15 mouse cellular contexts compared by ENCODE assay signal in genomic region chr8:118380058-118380457, GRCm38 (mm10).
A peak's percentile ranks its signal among the peaks of the same experiment; 100 is the strongest.
DNase-seq lines count a peak whose midpoint lies in the region; ATAC-seq and TF ChIP-seq lines count a peak whose summit lies in the region.
"Had no signal": no experiment of that assay in that cellular context is flagged by ENCODE, and none has a peak within 500 bp of the region (broad histone marks: within the 10 kb centered on the region; RNA-seq: fewer than 3 reads in every experiment).

No protein-coding gene starts in this region.

- ATAC-seq in limb, embryonic 14.5 days (ENCODE audit: low FRiP score, low read depth) = peak; percentile 15; the same call in 1 of the 2 replicates
- no peak; the same call in none of the 2 replicates for ATAC-seq in forebrain, embryonic 15.5 days (replicated peaks)
- ATAC-seq in hindbrain, embryonic 13.5 days (ENCODE audit: low FRiP score) = 0 out of 2 replicates have a peak, but pooled peaks have one; percentile 50
- ATAC-seq in neural tube, embryonic 12.5 days (ENCODE audit: low FRiP score, low read depth) = no peak; the same call in 1 of the 2 replicates

- DNase-seq in limb, embryonic 14.5 days (ENCODE audit: low spot score) = no peak
- DNase-seq in limb, embryonic 10.5 days (ENCODE audit: low spot score) = no peak
- no peak for DNase-seq in urinary bladder, adult 18-20 months (ENCODE audit: low spot score in 2 of 2)
- DNase-seq in left cerebral cortex, adult 2 months (ENCODE audit: extremely low spot score in 1 of 2, low spot score in 2 of 2) = no peak
- DNase-seq: adrenal gland, adult 8-10 months; cerebellum, postnatal 36 days; lung, adult 18-20 months had no signal

- no peaks in the 10 kb centered on the region for H3K27me3 ChIP-seq in limb, embryonic 14.5 days (ENCODE audit: control insufficient read depth, insufficient read depth, low read length)
- no peaks in the 10 kb centered on the region for H3K27me3 ChIP-seq in limb, embryonic 10.5 days (ENCODE audit: low read depth, poor library complexity, severe bottlenecking)
- H3K27me3 ChIP-seq in forebrain, embryonic 15.5 days = no peaks in the 10 kb centered on the region
- no peaks in the 10 kb centered on the region for H3K27me3 ChIP-seq in hindbrain, embryonic 13.5 days
- H3K27me3 ChIP-seq in neural tube, embryonic 12.5 days (replicated peaks) = no peaks in the 10 kb centered on the region
- H3K27me3 ChIP-seq: embryonic facial prominence, embryonic 13.5 days; Patski had no signal

- no peak overlapping the region for H3K4me3 ChIP-seq in limb, embryonic 14.5 days (replicated peaks; ENCODE audit: low read length)
- H3K4me3 ChIP-seq in limb, embryonic 10.5 days = no peak overlapping the region
- H3K4me3 ChIP-seq in forebrain, embryonic 15.5 days = no peak overlapping the region
- no peak overlapping the region for H3K4me3 ChIP-seq in hindbrain, embryonic 13.5 days
- H3K4me3 ChIP-seq in neural tube, embryonic 12.5 days = no peak overlapping the region
- no peak overlapping the region for H3K4me3 ChIP-seq in left cerebral cortex, adult 2 months
- H3K4me3 ChIP-seq: embryonic facial prominence, embryonic 13.5 days; limb, embryonic 12.5 days; myocyte had no signal

- intact Hi-C loops in left cerebral cortex, adult 2 months (cut with DNase I) = no loop called here

- H3K9me3 ChIP-seq in limb, embryonic 14.5 days (ENCODE audit: control insufficient read depth, low read length) = no peaks in the 10 kb centered on the region
- no peaks in the 10 kb centered on the region for H3K9me3 ChIP-seq in limb, embryonic 10.5 days (replicated peaks)
- no peaks in the 10 kb centered on the region for H3K9me3 ChIP-seq in forebrain, embryonic 15.5 days
- H3K9me3 ChIP-seq in hindbrain, embryonic 13.5 days = no peaks in the 10 kb centered on the region
- no peaks in the 10 kb centered on the region for H3K9me3 ChIP-seq in neural tube, embryonic 12.5 days
- H3K9me3 ChIP-seq: embryonic facial prominence, embryonic 13.5 days; limb, embryonic 12.5 days had no signal

- no peak for TF ChIP-seq POLR2A in limb, embryonic 14.5 days (IDR thresholded peaks at IDR 0.05; ENCODE audit: borderline replicate concordance, extremely low read depth, insufficient read depth, insufficient read length)

- no peak overlapping the region for H3K9ac ChIP-seq in limb, embryonic 14.5 days (ENCODE audit: low read depth, low read length, severe bottlenecking)
- no peak overlapping the region for H3K9ac ChIP-seq in forebrain, embryonic 15.5 days (replicated peaks)
- H3K9ac ChIP-seq in hindbrain, embryonic 13.5 days = no peak overlapping the region
- no peak overlapping the region for H3K9ac ChIP-seq in neural tube, embryonic 12.5 days
- H3K9ac ChIP-seq: embryonic facial prominence, embryonic 13.5 days; limb, embryonic 12.5 days had no signal

- H3K27ac ChIP-seq in limb, embryonic 14.5 days (replicated peaks; ENCODE audit: low read depth, low read length) = no peak overlapping the region
- no peak overlapping the region for H3K27ac ChIP-seq in limb, embryonic 10.5 days
- H3K27ac ChIP-seq in forebrain, embryonic 15.5 days (replicated peaks) = peak overlapping the region; percentile 60
- H3K27ac ChIP-seq in hindbrain, embryonic 13.5 days = peak overlapping the region; percentile 73
- 0 out of 2 replicates have a peak overlapping the region, but pooled peaks have one; percentile 20 for H3K27ac ChIP-seq in neural tube, embryonic 12.5 days
- H3K27ac ChIP-seq in left cerebral cortex, adult 2 months = no peak overlapping the region
- H3K27ac ChIP-seq: embryonic facial prominence, embryonic 13.5 days; limb, embryonic 12.5 days; macrophage had no signal

- H3K4me2 ChIP-seq in limb, embryonic 14.5 days (replicated peaks; ENCODE audit: low read depth, low read length, severe bottlenecking) = no peak overlapping the region
- H3K4me2 ChIP-seq in forebrain, embryonic 15.5 days (replicated peaks) = no peak overlapping the region
- H3K4me2 ChIP-seq in hindbrain, embryonic 13.5 days = no peak overlapping the region
- H3K4me2 ChIP-seq in neural tube, embryonic 12.5 days (replicated peaks) = no peak overlapping the region
- H3K4me2 ChIP-seq: embryonic facial prominence, embryonic 13.5 days; limb, embryonic 12.5 days had no signal

- WGBS in limb, embryonic 14.5 days = 74% methylated on average over 8 of the region's 8 CpGs
- 89% methylated on average over 8 of the region's 8 CpGs for WGBS in limb, embryonic 10.5 days
- WGBS in forebrain, embryonic 15.5 days = 43% methylated on average over 8 of the region's 8 CpGs
- 61% methylated on average over 8 of the region's 8 CpGs for WGBS in hindbrain, embryonic 13.5 days
- WGBS in neural tube, embryonic 12.5 days = 67% methylated on average over 8 of the region's 8 CpGs

- peaks cover 9% of the 10 kb centered on the region for H3K4me1 ChIP-seq in limb, embryonic 14.5 days (ENCODE audit: control insufficient read depth, insufficient read depth, low read length)
- H3K4me1 ChIP-seq in limb, embryonic 10.5 days = peaks cover 11% of the 10 kb centered on the region; the same call in 1 of the 2 replicates
- H3K4me1 ChIP-seq in forebrain, embryonic 15.5 days = peaks cover 47% of the 10 kb centered on the region
- peaks cover 28% of the 10 kb centered on the region for H3K4me1 ChIP-seq in hindbrain, embryonic 13.5 days (replicated peaks)
- peaks cover 21% of the 10 kb centered on the region for H3K4me1 ChIP-seq in neural tube, embryonic 12.5 days

- no peak for TF ChIP-seq CTCF in left cerebral cortex, adult 2 months (IDR thresholded peaks at IDR 0.05)

- H3K36me3 ChIP-seq in limb, embryonic 14.5 days (ENCODE audit: control insufficient read depth, insufficient read depth, low read length) = no peaks in the 10 kb centered on the region
- no peaks in the 10 kb centered on the region for H3K36me3 ChIP-seq in limb, embryonic 10.5 days
- no peaks in the 10 kb centered on the region for H3K36me3 ChIP-seq in forebrain, embryonic 15.5 days
- H3K36me3 ChIP-seq in hindbrain, embryonic 13.5 days = no peaks in the 10 kb centered on the region
- H3K36me3 ChIP-seq in neural tube, embryonic 12.5 days = no peaks in the 10 kb centered on the region
- H3K36me3 ChIP-seq: embryonic facial prominence, embryonic 13.5 days; limb, embryonic 12.5 days had no signal

Comparison
In these comparisons a context has a peak if more than half of its experiments do, and no peak if none do; other contexts are left out.
1. ATAC-seq: peak in limb, embryonic 14.5 days (single experiment) and hindbrain, embryonic 13.5 days (single experiment); none in forebrain, embryonic 15.5 days (single experiment) and neural tube, embryonic 12.5 days (single experiment).
2. H3K27ac ChIP-seq: peak in forebrain, embryonic 15.5 days (single experiment), hindbrain, embryonic 13.5 days (single experiment) and neural tube, embryonic 12.5 days (single experiment); none in limb, embryonic 14.5 days (single experiment), limb, embryonic 10.5 days (single experiment) and left cerebral cortex, adult 2 months (single experiment).